Comparison of ENCODE assay signal across 12 mouse cellular contexts in the genomic region with DNA sequence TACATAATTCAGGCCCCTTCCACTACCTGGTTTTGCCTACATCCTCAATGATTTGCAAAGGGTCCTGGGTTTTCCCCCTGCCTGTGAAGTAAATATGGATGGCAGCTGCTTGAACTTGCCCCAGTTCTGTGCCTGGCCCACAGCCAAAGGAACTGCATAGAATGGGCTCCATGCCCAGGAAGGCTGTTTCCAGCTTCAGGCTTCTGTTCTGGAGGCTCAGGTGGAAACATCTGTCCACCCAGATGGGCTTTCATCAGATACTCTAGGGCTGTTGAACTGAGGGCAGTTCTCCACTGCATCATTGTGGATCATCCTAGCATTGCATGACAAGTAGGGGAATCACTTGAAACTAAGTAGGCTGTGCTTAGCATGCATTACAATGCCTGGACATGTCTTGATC. TPM values are rescaled to one million over a fixed set of nuclear protein-coding genes. Genes with fewer than 3 reads are reported as not detected.
DNase-seq lines count a peak whose midpoint lies in the region; ATAC-seq and TF ChIP-seq lines count a peak whose summit lies in the region.
"Had no signal": no experiment of that assay in that cellular context is flagged by ENCODE, and none has a peak within 500 bp of the region (broad histone marks: within the 10 kb centered on the region; RNA-seq: fewer than 3 reads in every experiment).

No protein-coding gene starts in this region.

- no peak overlapping the region for H3K27ac ChIP-seq in hindbrain, embryonic 14.5 days
- no peak overlapping the region for H3K27ac ChIP-seq in hindbrain, embryonic 12.5 days
- H3K27ac ChIP-seq in forebrain, embryonic 14.5 days (ENCODE audit: low read depth, low read length): no peak overlapping the region
- no peak overlapping the region for H3K27ac ChIP-seq in kidney, adult 2 months (ENCODE audit: insufficient read depth, low read depth, low read length)
- no peak overlapping the region for H3K27ac ChIP-seq in lung, embryonic 14.5 days (ENCODE audit: low read depth)
- H3K27ac ChIP-seq: macrophage had no signal

- H3K4me2 ChIP-seq in hindbrain, embryonic 14.5 days (replicated peaks): no peak overlapping the region
- H3K4me2 ChIP-seq in hindbrain, embryonic 12.5 days (replicated peaks): no peak overlapping the region
- no peak overlapping the region for H3K4me2 ChIP-seq in forebrain, embryonic 14.5 days (ENCODE audit: low read length)
- no peak overlapping the region for H3K4me2 ChIP-seq in lung, embryonic 14.5 days

- no peak for TF ChIP-seq CTCF in kidney, adult 2 months (conservative IDR thresholded peaks at IDR 0.05; ENCODE audit: insufficient read depth, insufficient read length, low read depth, low read length)
- TF ChIP-seq CTCF in lung, embryonic 14.5 days (IDR thresholded peaks at IDR 0.05; ENCODE audit: low read depth): no peak

- H3K9ac ChIP-seq in hindbrain, embryonic 14.5 days: no peak overlapping the region
- no peak overlapping the region for H3K9ac ChIP-seq in hindbrain, embryonic 12.5 days
- no peak overlapping the region for H3K9ac ChIP-seq in forebrain, embryonic 14.5 days (ENCODE audit: low read length)
- no peak overlapping the region for H3K9ac ChIP-seq in lung, embryonic 14.5 days

- DNase-seq in hindbrain, embryonic 14.5 days (ENCODE audit: low spot score): peak; percentile 58
- peak; percentile 43 to 82 for DNase-seq in adrenal gland, adult (ENCODE audit: inconsistent age in 2 of 2, low spot score in 1 of 2)
- peak; percentile 68 for DNase-seq in forebrain, embryonic 14.5 days (ENCODE audit: low spot score)
- peak; percentile 70 for DNase-seq in kidney, adult 2 months
- DNase-seq in lung, embryonic 14.5 days: peak; percentile 79
- DNase-seq in thymus, postnatal 0 days (ENCODE audit: low spot score): no peak

- ATAC-seq in hindbrain, embryonic 14.5 days (ENCODE audit: low FRiP score): peak; percentile 58; the same call in 1 of the 2 replicates
- ATAC-seq in hindbrain, embryonic 12.5 days (ENCODE audit: low FRiP score): no peak
- ATAC-seq in forebrain, embryonic 14.5 days: peak; percentile 48
- ATAC-seq in lung, embryonic 14.5 days (ENCODE audit: insufficient read depth): peak; percentile 58; the same call in 1 of the 2 replicates
- ATAC-seq in activated CD4-positive, CD25-positive, alpha-beta regulatory T cell, adult 4 months: no peak

- peaks cover 93% of the 10 kb centered on the region for H3K36me3 ChIP-seq in hindbrain, embryonic 14.5 days (replicated peaks; ENCODE audit: control insufficient read depth, insufficient read depth)
- H3K36me3 ChIP-seq in hindbrain, embryonic 12.5 days: peaks cover 91% of the 10 kb centered on the region
- peaks cover 85% of the 10 kb centered on the region for H3K36me3 ChIP-seq in forebrain, embryonic 14.5 days (ENCODE audit: control insufficient read depth, insufficient read depth, low read length)
- peaks cover 9% of the 10 kb centered on the region for H3K36me3 ChIP-seq in kidney, adult 2 months (ENCODE audit: control insufficient read depth, insufficient read depth, low read length)
- H3K36me3 ChIP-seq in lung, embryonic 14.5 days (ENCODE audit: insufficient read depth): peaks cover 88% of the 10 kb centered on the region

- H3K4me1 ChIP-seq in hindbrain, embryonic 14.5 days (replicated peaks; ENCODE audit: control insufficient read depth, insufficient read depth, low read length): no peaks in the 10 kb centered on the region
- no peaks in the 10 kb centered on the region for H3K4me1 ChIP-seq in hindbrain, embryonic 12.5 days
- no peaks in the 10 kb centered on the region for H3K4me1 ChIP-seq in forebrain, embryonic 14.5 days (ENCODE audit: control insufficient read depth, insufficient read depth, low read length)
- no peaks in the 10 kb centered on the region for H3K4me1 ChIP-seq in kidney, adult 2 months (ENCODE audit: control insufficient read depth, insufficient read depth, low read length)
- H3K4me1 ChIP-seq in lung, embryonic 14.5 days (ENCODE audit: insufficient read depth): no peaks in the 10 kb centered on the region

- no peak overlapping the region for H3K4me3 ChIP-seq in hindbrain, embryonic 14.5 days (replicated peaks; ENCODE audit: low read length)
- no peak overlapping the region for H3K4me3 ChIP-seq in hindbrain, embryonic 12.5 days
- no peak overlapping the region for H3K4me3 ChIP-seq in forebrain, embryonic 14.5 days (ENCODE audit: low read depth, low read length)
- no peak overlapping the region for H3K4me3 ChIP-seq in kidney, adult 2 months (ENCODE audit: insufficient read depth, low read depth, low read length)
- H3K4me3 ChIP-seq in lung, embryonic 14.5 days (ENCODE audit: low read depth, low read length): no peak overlapping the region
- H3K4me3 ChIP-seq: erythroblast, embryonic 14.5 days had no signal

- no peaks in the 10 kb centered on the region for H3K27me3 ChIP-seq in hindbrain, embryonic 14.5 days (ENCODE audit: control insufficient read depth, insufficient read depth, low read length)
- H3K27me3 ChIP-seq in hindbrain, embryonic 12.5 days: no peaks in the 10 kb centered on the region
- H3K27me3 ChIP-seq in forebrain, embryonic 14.5 days (replicated peaks; ENCODE audit: control insufficient read depth, insufficient read depth, low read length): no peaks in the 10 kb centered on the region
- H3K27me3 ChIP-seq in kidney, adult 2 months (replicated peaks; ENCODE audit: control insufficient read depth, insufficient read depth, low read length): no peaks in the 10 kb centered on the region
- H3K27me3 ChIP-seq in lung, embryonic 14.5 days (ENCODE audit: insufficient read depth, low read length): no peaks in the 10 kb centered on the region

- TF ChIP-seq POLR2A in kidney, adult 2 months (IDR thresholded peaks at IDR 0.05; ENCODE audit: low read depth, low read length): no peak

- no peaks in the 10 kb centered on the region for H3K9me3 ChIP-seq in hindbrain, embryonic 14.5 days (ENCODE audit: control insufficient read depth, low read length)
- H3K9me3 ChIP-seq in hindbrain, embryonic 12.5 days (replicated peaks): no peaks in the 10 kb centered on the region
- H3K9me3 ChIP-seq in forebrain, embryonic 14.5 days (replicated peaks; ENCODE audit: control insufficient read depth, low read length): no peaks in the 10 kb centered on the region
- no peaks in the 10 kb centered on the region for H3K9me3 ChIP-seq in lung, embryonic 14.5 days (ENCODE audit: low read depth, low read length)
- H3K9me3 ChIP-seq: G1E had no signal

RNA-seq across cellular contexts. Expression of a gene that starts 18.2 kb away (rescaled TPM):
- polyA plus RNA-seq in hindbrain, embryonic 14.5 days (2014; fragmentation: Nextera tagmentation; extraction: Ambion mirVana): 255 and 261 TPM in 2 replicates
- polyA plus RNA-seq in hindbrain, embryonic 12.5 days (2016; fragmentation: Nextera tagmentation; extraction: Ambion mirVana): 258 and 282 TPM in 2 replicates
- polyA plus RNA-seq in forebrain, embryonic 14.5 days (2014; fragmentation: Nextera tagmentation; extraction: Ambion mirVana): 247 and 248 TPM in 2 replicates
- 77.7 and 88.1 TPM in 2 replicates for polyA plus RNA-seq in kidney, adult 2 months (2012; rRNA removed)
- 237 and 239 TPM in 2 replicates for polyA plus RNA-seq in lung, embryonic 14.5 days (2014; fragmentation: Nextera tagmentation; extraction: Ambion mirVana)
- polyA plus RNA-seq in thymus, postnatal 0 days (2015; fragmentation: Nextera tagmentation; extraction: Ambion mirVana): 169 and 171 TPM in 2 replicates
- 100 to 1,000 TPM; 117 to 159 TPM for polyA plus RNA-seq in activated CD4-positive, CD25-positive, alpha-beta regulatory T cell, adult 4 months (2017; shearing (Covaris generic))

RNA-seq across cellular contexts. Expression of a gene that starts 30.1 kb away (rescaled TPM):
- polyA plus RNA-seq in hindbrain, embryonic 14.5 days (2014; fragmentation: Nextera tagmentation; extraction: Ambion mirVana): 643 and 689 TPM in 2 replicates
- 534 and 556 TPM in 2 replicates for polyA plus RNA-seq in hindbrain, embryonic 12.5 days (2016; fragmentation: Nextera tagmentation; extraction: Ambion mirVana)
- 631 and 644 TPM in 2 replicates for polyA plus RNA-seq in forebrain, embryonic 14.5 days (2014; fragmentation: Nextera tagmentation; extraction: Ambion mirVana)
- 76.7 and 97.9 TPM in 2 replicates for polyA plus RNA-seq in kidney, adult 2 months (2012; rRNA removed)
- polyA plus RNA-seq in lung, embryonic 14.5 days (2014; fragmentation: Nextera tagmentation; extraction: Ambion mirVana): 861 and 873 TPM in 2 replicates
- polyA plus RNA-seq in thymus, postnatal 0 days (2015; fragmentation: Nextera tagmentation; extraction: Ambion mirVana): 427 and 468 TPM in 2 replicates
- 100 to 1,000 TPM; 298 to 313 TPM for polyA plus RNA-seq in activated CD4-positive, CD25-positive, alpha-beta regulatory T cell, adult 4 months (2017; shearing (Covaris generic))

RNA-seq across cellular contexts. Expression of a gene that starts 36.2 kb away (rescaled TPM):
- not detected in 2 replicates for polyA plus RNA-seq in hindbrain, embryonic 14.5 days (2014; fragmentation: Nextera tagmentation; extraction: Ambion mirVana)
- not detected in 2 replicates for polyA plus RNA-seq in hindbrain, embryonic 12.5 days (2016; fragmentation: Nextera tagmentation; extraction: Ambion mirVana)
- polyA plus RNA-seq in forebrain, embryonic 14.5 days (2014; fragmentation: Nextera tagmentation; extraction: Ambion mirVana): not detected in 2 replicates
- polyA plus RNA-seq in kidney, adult 2 months (2012; rRNA removed): not detected in 2 replicates
- polyA plus RNA-seq in lung, embryonic 14.5 days (2014; fragmentation: Nextera tagmentation; extraction: Ambion mirVana): not detected in 2 replicates
- polyA plus RNA-seq in thymus, postnatal 0 days (2015; fragmentation: Nextera tagmentation; extraction: Ambion mirVana): not detected in 2 replicates
- not detected for polyA plus RNA-seq in activated CD4-positive, CD25-positive, alpha-beta regulatory T cell, adult 4 months (2017; shearing (Covaris generic))
- polyA plus RNA-seq: erythroblast, embryonic 14.5 days; G1E; macrophage; stomach, embryonic 16.5 days had no signal

Comparison
In these comparisons a context has a peak if more than half of its experiments do, and no peak if none do; other contexts are left out.
1. ATAC-seq: peak in hindbrain, embryonic 14.5 days (single experiment), forebrain, embryonic 14.5 days (single experiment) and lung, embryonic 14.5 days (single experiment); none in hindbrain, embryonic 12.5 days (single experiment) and activated CD4-positive, CD25-positive, alpha-beta regulatory T cell, adult 4 months (single experiment).